In the genomic region with DNA sequence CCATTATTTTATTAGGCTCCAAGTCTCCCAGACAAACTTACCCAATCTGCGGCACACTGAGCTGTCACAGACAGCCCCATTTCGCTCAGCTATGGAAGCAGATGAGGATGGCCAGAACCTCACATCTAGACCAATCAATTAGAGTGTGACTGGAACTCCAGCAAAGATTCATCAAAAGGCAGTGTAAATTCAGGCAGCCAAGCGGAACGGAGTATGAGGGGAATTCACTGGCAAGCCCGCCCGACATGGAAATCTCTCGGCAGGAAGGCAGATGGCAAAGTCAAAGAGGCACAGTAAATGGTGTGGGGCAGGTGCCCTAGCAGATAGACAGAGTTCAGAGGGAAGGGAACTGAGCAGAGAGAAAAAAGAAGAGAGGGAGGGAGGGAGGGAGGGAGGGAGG, we compare ENCODE assay signal across 9 mouse cellular contexts. TPM values are rescaled to one million over a fixed set of nuclear protein-coding genes. Genes with fewer than 3 reads are reported as not detected.
A peak's percentile ranks its signal among the peaks of the same experiment; 100 is the strongest.
DNase-seq lines count a peak whose midpoint lies in the region; ATAC-seq and TF ChIP-seq lines count a peak whose summit lies in the region.
"Had no signal": no experiment of that assay in that cellular context is flagged by ENCODE, and none has a peak within 500 bp of the region (broad histone marks: within the 10 kb centered on the region; RNA-seq: fewer than 3 reads in every experiment).

No protein-coding gene starts in this region.

- H3K4me2 ChIP-seq in heart, embryonic 13.5 days: 0 out of 2 replicates have a peak overlapping the region, but pooled peaks have one; percentile 12
- peak overlapping the region; percentile 9; the same call in 1 of the 2 replicates for H3K4me2 ChIP-seq in forebrain, embryonic 15.5 days (replicated peaks)
- no peak overlapping the region for H3K4me2 ChIP-seq in kidney, postnatal 0 days (ENCODE audit: low read length)
- no peak overlapping the region for H3K4me2 ChIP-seq in neural tube, embryonic 14.5 days (ENCODE audit: low read depth, low read length)

- no peak for DNase-seq in heart, adult 9 months (ENCODE audit: low spot score in 2 of 2)
- DNase-seq in kidney, postnatal 0 days (ENCODE audit: low spot score): peak; percentile 45
- no peak for DNase-seq in right cerebral cortex, postnatal 25 days
- DNase-seq in frontal cortex, postnatal 10 days (ENCODE audit: low spot score in 2 of 2): no peak
- DNase-seq in thymus, adult 18-20 months: no peak
- DNase-seq: cerebellum, adult 9-10 months had no signal

- no peak for ATAC-seq in heart, embryonic 13.5 days (ENCODE audit: extremely low read depth, insufficient number of reproducible peaks, low FRiP score, low TSS enrichment)
- ATAC-seq in forebrain, embryonic 15.5 days (replicated peaks): peak; percentile 82
- ATAC-seq in kidney, postnatal 0 days (replicated peaks; ENCODE audit: low FRiP score, low read depth): peak; percentile 69; the same call in 1 of the 2 replicates
- ATAC-seq in neural tube, embryonic 14.5 days (ENCODE audit: low read depth): peak; percentile 65

- H3K9ac ChIP-seq in heart, embryonic 13.5 days: no peak overlapping the region
- H3K9ac ChIP-seq in forebrain, embryonic 15.5 days (replicated peaks): no peak overlapping the region
- H3K9ac ChIP-seq in kidney, postnatal 0 days (ENCODE audit: low read depth, low read length): no peak overlapping the region
- no peak overlapping the region for H3K9ac ChIP-seq in neural tube, embryonic 14.5 days (replicated peaks; ENCODE audit: low read depth, low read length)

- no peak overlapping the region for H3K27ac ChIP-seq in heart, embryonic 13.5 days (replicated peaks)
- no peak overlapping the region for H3K27ac ChIP-seq in forebrain, embryonic 15.5 days (replicated peaks)
- H3K27ac ChIP-seq in kidney, postnatal 0 days: no peak overlapping the region
- no peak overlapping the region for H3K27ac ChIP-seq in neural tube, embryonic 14.5 days (ENCODE audit: low read depth, low read length)

- TF ChIP-seq CTCF in kidney, postnatal 0 days (IDR thresholded peaks at IDR 0.05; ENCODE audit: low read depth): no peak

- H3K4me3 ChIP-seq in heart, embryonic 13.5 days: no peak overlapping the region
- no peak overlapping the region for H3K4me3 ChIP-seq in forebrain, embryonic 15.5 days
- H3K4me3 ChIP-seq in kidney, postnatal 0 days (replicated peaks; ENCODE audit: low read depth, low read length): no peak overlapping the region
- no peak overlapping the region for H3K4me3 ChIP-seq in neural tube, embryonic 14.5 days (ENCODE audit: low read depth, low read length)

- no peaks in the 10 kb centered on the region; the same call in 1 of the 2 replicates for H3K27me3 ChIP-seq in heart, embryonic 13.5 days (replicated peaks)
- H3K27me3 ChIP-seq in forebrain, embryonic 15.5 days: no peaks in the 10 kb centered on the region
- H3K27me3 ChIP-seq in kidney, postnatal 0 days (ENCODE audit: insufficient read depth, low read length): no peaks in the 10 kb centered on the region
- H3K27me3 ChIP-seq in neural tube, embryonic 14.5 days (ENCODE audit: control insufficient read depth, insufficient read depth, low read length): no peaks in the 10 kb centered on the region

- peaks cover 16% of the 10 kb centered on the region for H3K4me1 ChIP-seq in heart, embryonic 13.5 days
- H3K4me1 ChIP-seq in forebrain, embryonic 15.5 days: peaks cover 8% of the 10 kb centered on the region
- 0 out of 2 replicates have a peak, but pooled peaks cover 7% of the 10 kb centered on the region for H3K4me1 ChIP-seq in kidney, postnatal 0 days (replicated peaks; ENCODE audit: insufficient read depth, low read length)
- H3K4me1 ChIP-seq in neural tube, embryonic 14.5 days (ENCODE audit: control insufficient read depth, insufficient read depth, low read length): no peaks in the 10 kb centered on the region

- H3K9me3 ChIP-seq in heart, embryonic 13.5 days: no peaks in the 10 kb centered on the region
- H3K9me3 ChIP-seq in forebrain, embryonic 15.5 days: no peaks in the 10 kb centered on the region
- H3K9me3 ChIP-seq in kidney, postnatal 0 days (replicated peaks; ENCODE audit: low read length): no peaks in the 10 kb centered on the region
- no peaks in the 10 kb centered on the region for H3K9me3 ChIP-seq in neural tube, embryonic 14.5 days (ENCODE audit: control insufficient read depth, low read length)

- no peaks in the 10 kb centered on the region for H3K36me3 ChIP-seq in heart, embryonic 13.5 days
- H3K36me3 ChIP-seq in forebrain, embryonic 15.5 days: no peaks in the 10 kb centered on the region
- no peaks in the 10 kb centered on the region for H3K36me3 ChIP-seq in kidney, postnatal 0 days (ENCODE audit: insufficient read depth, low read length)
- H3K36me3 ChIP-seq in neural tube, embryonic 14.5 days (ENCODE audit: control insufficient read depth, insufficient read depth, low read length): no peaks in the 10 kb centered on the region

- WGBS in heart, embryonic 13.5 days: 38% methylated on average over 7 of the region's 7 CpGs
- WGBS in forebrain, embryonic 15.5 days: 7% methylated on average over 7 of the region's 7 CpGs
- WGBS in kidney, postnatal 0 days: 26% methylated on average over 7 of the region's 7 CpGs
- 10% methylated on average over 7 of the region's 7 CpGs for WGBS in neural tube, embryonic 14.5 days

RNA-seq across cellular contexts. Expression of a gene that starts 5.5 kb away (rescaled TPM):
- 60.5 and 70.6 TPM in 2 replicates for polyA plus RNA-seq in heart, embryonic 13.5 days (2015; fragmentation: Nextera tagmentation; extraction: Ambion mirVana)
- polyA plus RNA-seq in forebrain, embryonic 15.5 days (2015; fragmentation: Nextera tagmentation; extraction: Ambion mirVana): 54.0 and 55.8 TPM in 2 replicates
- polyA plus RNA-seq in kidney, postnatal 0 days (2015; fragmentation: Nextera tagmentation; extraction: Ambion mirVana): 111 and 114 TPM in 2 replicates
- 89.7 TPM in 2 replicates for polyA plus RNA-seq in neural tube, embryonic 14.5 days (2014; fragmentation: Nextera tagmentation; extraction: Ambion mirVana)

Comparison
In these comparisons a context has a peak if more than half of its experiments do, and no peak if none do; other contexts are left out.
1. H3K4me2 ChIP-seq: peak in heart, embryonic 13.5 days (single experiment) and forebrain, embryonic 15.5 days (single experiment); none in kidney, postnatal 0 days (single experiment) and neural tube, embryonic 14.5 days (single experiment).